Mouse (Mus musculus) central nervous system, embryonic 11.5 days (tissue): ENCODE results near the gene Olfr418. TPM values are rescaled to one million over a fixed set of nuclear protein-coding genes. Genes with fewer than 3 reads are reported as not detected.

Experiments
- polyA plus RNA-seq: library from polyadenylated mRNA; depleted of rRNA; stranded (reverse); fragments of >200 nt; gene quantifications from 2 replicates; pipeline ENCODE4 v1.2.3, GENCODE M21; 2012; rRNA removed

Gene Olfr418
- not detected in 2 replicates for polyA plus RNA-seq

GRCm38 (mm10) chr1:173265701-173266100 is at the start of gene Olfr418:
Gene Olfr418 (plus strand): TSS chr1:173266001.

DNA sequence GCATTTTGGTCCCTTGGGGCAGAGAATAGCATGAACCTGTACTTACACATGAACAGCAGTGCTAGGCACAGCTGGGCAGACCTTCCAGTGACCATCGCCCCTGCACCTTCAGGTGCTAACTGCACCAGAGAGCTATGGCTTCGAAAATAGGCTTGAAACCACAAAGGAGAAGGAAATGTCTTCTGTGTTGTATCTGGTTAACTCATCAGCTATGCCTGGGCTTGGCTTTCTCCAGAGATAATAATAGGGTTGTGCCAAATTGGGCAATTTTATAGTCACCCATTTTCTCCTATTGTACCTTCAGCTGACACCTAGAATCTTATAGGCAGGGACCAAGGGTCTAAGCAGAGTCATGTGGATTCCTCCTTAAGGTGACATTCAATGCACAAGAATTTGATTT is 38.7 kb upstream of the Olfr418 start, which contains the start of gene Fcer1a:
Gene Fcer1a (minus strand): TSS at position 134 of the 400 bp plus-strand sequence.

GRCm38 (mm10) chr1:173277677-173278076 is 11.9 kb downstream of the Olfr418 start, which contains the start of gene Mptx2:
Gene Mptx2 (minus strand): TSS chr1:173277777.

Other genes with a start within 250 kb of the Olfr418 start
- not detected in 2 replicates for gene Olfr1408, start 128.6 kb upstream of the Olfr418 start, polyA plus RNA-seq
- 0.06 TPM in 1 of 2 replicates, not detected in the other for gene Olfr1406, start 75.4 kb upstream of the Olfr418 start, polyA plus RNA-seq
- gene Olfr218, start 68.2 kb upstream of the Olfr418 start, polyA plus RNA-seq, result not detected in 2 replicates
- not detected in 2 replicates for gene Olfr1404, start 53.6 kb upstream of the Olfr418 start, polyA plus RNA-seq
- gene Fcer1a, start 38.8 kb upstream of the Olfr418 start, polyA plus RNA-seq, result not detected in 2 replicates
- not detected in 2 replicates for gene Mptx2, start 11.8 kb downstream of the Olfr418 start, polyA plus RNA-seq
- gene Ackr1, start 67.7 kb downstream of the Olfr418 start, polyA plus RNA-seq, result 16.7 and 23.4 TPM in 2 replicates
- 9.4 and 19.9 TPM in 2 replicates for gene Aim2, start 84.9 kb downstream of the Olfr418 start, polyA plus RNA-seq
- 27.7 and 49.3 TPM in 2 replicates for gene Cadm3, start 101.7 kb downstream of the Olfr418 start, polyA plus RNA-seq
- gene Ifi206, start 225.0 kb downstream of the Olfr418 start, polyA plus RNA-seq, result 0.02 and 0.06 TPM in 2 replicates